Mouse (Mus musculus) intestine, embryonic 16.5 days (tissue): ENCODE results near the gene Gm9970. TPM values are rescaled to one million over a fixed set of nuclear protein-coding genes. Genes with fewer than 3 reads are reported as not detected.

Experiments used
- ATAC-seq: fragments of 200-750 bp; cut with Nextera tagmentation; 2 replicates; pipeline ENCODE4 v1.8.0; 2017; ENCODE audit warnings: moderate TSS enrichment, moderate library complexity
- H3K27ac ChIP-seq: fragments of 300-500 bp; sonication (generic); 2 replicates; pipeline ENCODE4 v1.5.1; 2014; ENCODE audit warnings: mild to moderate bottlenecking, low read length
- H3K27me3 ChIP-seq: fragments of 300-500 bp; sonication (generic); replicated peaks from 2 replicates; pipeline ENCODE4 v1.6.1; 2014; ENCODE audit warnings: low read length, control low read depth, mixed read lengths; ENCODE audit not compliant: control insufficient read depth, insufficient read depth
- H3K36me3 ChIP-seq: fragments of 300-500 bp; sonication (generic); 2 replicates; pipeline ENCODE4 v1.6.1; 2014; ENCODE audit warnings: low read length, control low read depth; ENCODE audit not compliant: control insufficient read depth, insufficient read depth
- H3K4me1 ChIP-seq: fragments of 300-500 bp; sonication (generic); 2 replicates; pipeline ENCODE4 v1.6.1; 2014; ENCODE audit warnings: low read length, control low read depth, mixed read lengths; ENCODE audit not compliant: control insufficient read depth, insufficient read depth
- H3K4me2 ChIP-seq: fragments of 300-500 bp; sonication (generic); 2 replicates; pipeline ENCODE4 v1.6.1; 2014; ENCODE audit warnings: low read depth, low read length, control low read depth
- H3K4me3 ChIP-seq: fragments of 300-500 bp; sonication (generic); 2 replicates; pipeline ENCODE4 v1.5.1; 2014; ENCODE audit warnings: mild to moderate bottlenecking, low read length
- H3K9ac ChIP-seq: fragments of 300-500 bp; sonication (generic); 2 replicates; pipeline ENCODE4 v1.6.1; 2014; ENCODE audit warnings: low read depth, low read length
- H3K9me3 ChIP-seq: fragments of 300-500 bp; sonication (generic); 2 replicates; pipeline ENCODE4 v1.6.1; 2016; ENCODE audit warnings: low read length, control low read depth; ENCODE audit not compliant: control insufficient read depth
- WGBS: fragments of 180-500 bp; shearing (Covaris S2); extraction: QIAGEN DNeasy Blood & Tissue Kit; methylation state at CpG from one replicate; pipeline ENCODE4 v1.1.7; 2014; 5-methylcytosine and 5-hydroxymethylcytosine counted together
- polyA plus RNA-seq: library from polyadenylated mRNA; unstranded; fragments of >200 nt; fragmentation: Nextera tagmentation; extraction: Ambion mirVana; gene quantifications from 2 replicates; pipeline ENCODE4 v1.2.1, GENCODE M21; 2015

Gm9970 gene
- 0.27 TPM in 1 of 2 replicates, not detected in the other for polyA plus RNA-seq

DNA sequence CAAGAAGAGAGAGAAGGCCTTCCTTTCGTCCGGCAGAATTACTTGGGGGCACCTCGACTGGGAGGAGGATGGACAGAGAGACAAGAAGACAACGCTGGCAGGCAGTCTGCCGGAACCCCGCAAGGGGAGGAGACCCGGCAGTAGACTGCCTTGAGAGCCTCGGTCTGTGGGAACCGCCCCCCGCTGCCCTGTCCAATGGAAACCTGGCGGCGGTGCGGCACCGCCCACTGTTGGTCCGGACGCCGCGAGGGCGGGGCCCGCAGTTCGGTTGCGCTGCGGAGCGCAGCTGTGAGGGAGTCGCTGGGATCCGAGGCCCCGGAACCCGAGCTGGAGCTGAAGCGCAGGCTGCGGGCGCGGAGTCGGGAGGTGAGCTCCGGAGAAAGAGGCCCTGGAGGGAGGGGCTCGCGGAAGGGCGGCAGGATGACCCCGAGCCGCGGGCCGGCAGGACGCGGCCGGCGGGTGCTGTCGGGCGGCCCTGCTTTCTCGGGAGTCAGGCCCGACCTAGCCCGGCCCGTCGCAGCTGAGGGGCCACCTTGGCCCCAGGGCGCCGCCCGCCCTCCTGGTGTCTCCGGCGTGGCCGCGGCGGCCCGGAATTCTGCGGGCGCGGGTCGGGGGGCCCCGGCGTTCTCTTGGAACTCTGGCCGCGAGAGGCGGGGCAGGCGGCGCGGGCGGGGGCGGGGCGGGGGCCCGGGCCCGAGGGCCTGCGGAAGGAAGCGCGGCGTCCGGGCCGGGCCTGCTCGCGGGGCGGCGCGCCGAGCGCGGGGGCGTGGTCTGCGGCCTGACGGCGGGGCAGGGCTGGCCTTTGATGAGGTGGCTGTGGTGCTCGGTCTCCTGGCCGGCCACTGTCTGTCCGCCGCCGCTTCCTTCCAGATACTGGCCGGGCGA lies at the start of gene Gm9970, which contains the start of gene Nrbp1:
TSS of gene Gm9970 (minus strand) at position 596 of the 885 bp plus-strand sequence.
TSS of gene Nrbp1 (plus strand) at position 228 of the 885 bp plus-strand sequence.
- ATAC-seq = peak; percentile 99
- WGBS = under 1% methylated on average over 90 of the region's 103 CpGs
- no peaks in the 10 kb centered on the region for H3K9me3 ChIP-seq

DNA sequence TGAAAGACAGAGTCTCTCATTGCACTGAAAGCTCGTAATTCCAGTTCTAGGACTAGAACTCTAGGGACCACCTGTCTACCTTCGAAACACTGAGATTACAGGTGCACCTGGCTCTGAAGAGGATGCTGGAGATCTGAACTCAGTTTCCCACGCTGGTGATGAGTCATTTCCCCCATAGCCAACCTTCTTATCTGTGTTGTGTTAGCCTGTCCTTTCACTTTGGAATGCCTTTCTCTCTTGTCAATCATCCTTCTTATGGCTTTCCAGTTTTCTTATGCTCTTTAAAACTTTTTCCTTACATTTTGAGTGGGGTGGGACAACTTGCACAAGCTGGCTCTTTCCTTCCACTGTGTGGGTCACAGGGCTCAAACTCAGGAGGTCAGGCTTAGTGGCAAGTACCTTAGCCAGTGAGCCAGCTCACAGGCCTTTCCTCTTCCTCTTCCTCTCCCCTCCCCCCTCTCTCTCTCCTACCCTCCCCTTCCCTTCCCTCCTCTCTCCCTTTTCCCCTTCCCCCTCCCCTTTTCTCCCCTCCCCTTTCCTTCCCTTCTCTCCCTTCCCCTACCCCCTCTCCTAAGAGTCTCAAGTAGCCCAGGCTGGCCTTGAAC lies 48.7 kb upstream of the Gm9970 start:
- H3K36me3 ChIP-seq = peaks cover 6% of the 10 kb centered on the region; the same call in 1 of the 2 replicates
- H3K4me1 ChIP-seq = peaks cover 15% of the 10 kb centered on the region
- no peak overlapping the region for H3K27ac ChIP-seq
- no peaks in the 10 kb centered on the region for H3K9me3 ChIP-seq
- peak overlapping the region; percentile 84; the same call in 1 of the 2 replicates for H3K4me2 ChIP-seq
- H3K9ac ChIP-seq = no peak overlapping the region
- H3K4me3 ChIP-seq = no peak overlapping the region; the same call in 1 of the 2 replicates
- H3K27me3 ChIP-seq = no peaks in the 10 kb centered on the region
- no peak for ATAC-seq
- WGBS = 73% methylated on average over 3 of the region's 3 CpGs

More for the DNA sequence above, at the start of gene Gm9970, which contains the start of gene Nrbp1:
- peak within 1 kb of the TSS; percentile 87 for H3K4me2 ChIP-seq
- H3K27me3 ChIP-seq = no peaks in the 10 kb centered on the region
- H3K36me3 ChIP-seq = 0 out of 2 replicates have a peak, but pooled peaks cover 5% of the 10 kb centered on the region
- H3K4me1 ChIP-seq = peaks cover 4% of the 10 kb centered on the region
- H3K4me3 ChIP-seq = peak within 1 kb of the TSS; percentile 97
- H3K9ac ChIP-seq = peak within 1 kb of the TSS; percentile 99
- H3K27ac ChIP-seq = peak within 1 kb of the TSS; percentile 99

DNA sequence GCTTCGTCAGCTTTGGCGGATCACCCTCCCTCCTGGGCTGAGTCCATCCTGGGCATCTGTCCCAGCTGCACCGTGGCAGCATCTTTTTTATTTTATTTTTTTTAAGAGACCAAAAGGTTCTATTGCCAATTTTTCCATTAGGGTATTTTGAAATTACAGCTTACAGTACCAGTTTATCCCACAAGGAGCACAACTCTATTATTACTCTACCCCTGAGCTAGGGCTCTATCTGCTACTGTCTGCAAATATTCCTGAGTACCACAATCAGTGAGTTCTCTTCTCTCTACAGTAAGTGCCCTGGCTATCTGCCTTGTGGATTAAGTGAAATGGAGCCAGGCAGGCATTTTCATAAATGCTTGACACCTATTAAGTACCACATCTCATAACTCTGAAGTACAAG lies 47.6 kb upstream of the Gm9970 start:
- Histone ChIP-seq H3K27ac (no peak overlapping the region), H3K4me1 (peaks cover 11% of the 10 kb centered on the region; the same call in 1 of the 2 replicates), H3K36me3 (peaks cover 6% of the 10 kb centered on the region; the same call in 1 of the 2 replicates), H3K4me3 (no peak overlapping the region), H3K4me2 (no peak overlapping the region), H3K27me3 (no peaks in the 10 kb centered on the region), H3K9me3 (no peaks in the 10 kb centered on the region), H3K9ac (no peak overlapping the region)
- WGBS = 86% methylated on average over 3 of the region's 3 CpGs
- no peak for ATAC-seq

DNA sequence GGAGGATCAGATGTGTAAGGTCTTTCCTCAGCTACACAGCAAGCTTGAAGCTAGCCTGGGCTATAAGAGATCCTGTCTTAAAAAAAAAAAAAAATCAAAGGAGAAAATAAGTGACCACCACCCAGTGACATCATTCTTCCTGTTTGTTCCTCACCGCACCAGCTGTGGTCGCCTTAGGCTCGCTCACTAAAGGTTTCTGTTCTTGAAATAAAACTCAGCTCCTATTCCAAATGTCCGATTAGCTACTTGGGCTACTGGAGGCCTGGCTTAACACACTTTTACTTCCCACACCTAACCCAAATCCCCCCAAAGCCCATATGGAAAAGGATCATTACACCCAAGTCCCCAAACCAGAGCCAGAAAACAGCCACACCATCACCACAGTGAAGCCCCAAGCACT lies 47.2 kb upstream of the Gm9970 start:
- H3K4me2 ChIP-seq = no peak overlapping the region
- WGBS = 78% methylated on average over 4 of the region's 4 CpGs
- H3K27ac ChIP-seq = no peak overlapping the region
- ATAC-seq = no peak
- no peak overlapping the region for H3K4me3 ChIP-seq
- H3K4me1 ChIP-seq = peaks cover 11% of the 10 kb centered on the region; the same call in 1 of the 2 replicates
- no peaks in the 10 kb centered on the region for H3K9me3 ChIP-seq
- no peaks in the 10 kb centered on the region for H3K27me3 ChIP-seq
- peaks cover 6% of the 10 kb centered on the region; the same call in 1 of the 2 replicates for H3K36me3 ChIP-seq
- H3K9ac ChIP-seq = no peak overlapping the region

DNA sequence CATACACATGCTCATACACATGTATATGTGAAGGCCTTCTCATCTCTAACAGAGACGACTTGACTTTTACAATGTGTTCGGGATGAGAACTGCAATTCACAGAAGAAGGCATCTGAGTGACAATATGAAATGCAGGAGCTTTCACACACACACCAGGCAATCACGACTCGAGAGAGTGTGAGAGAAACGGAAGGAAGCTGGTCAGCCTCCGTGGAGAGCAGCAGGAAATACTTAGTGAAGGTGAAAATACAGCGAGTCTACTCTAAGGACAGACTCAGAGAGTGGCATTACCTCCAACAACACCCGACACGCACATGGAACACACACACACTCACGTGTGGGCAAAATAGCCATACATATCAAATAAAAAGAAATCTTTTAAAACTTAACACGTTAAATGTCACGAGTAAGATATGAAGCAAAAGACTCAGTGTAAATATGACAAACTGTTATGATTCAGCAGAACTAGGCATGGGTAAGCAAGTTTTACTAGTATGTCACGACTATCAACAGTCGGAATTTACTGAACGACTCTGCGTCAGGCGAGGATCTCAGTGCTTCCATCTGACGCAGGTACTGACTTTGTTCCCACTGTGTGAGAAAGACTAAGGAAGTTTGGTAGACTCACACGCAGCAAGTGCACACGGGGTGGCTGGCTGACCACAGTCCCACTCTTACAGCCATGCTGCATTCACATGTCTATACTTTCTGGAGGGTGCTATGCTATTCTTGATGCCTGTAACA lies 38.4 kb upstream of the Gm9970 start:
- H3K4me2 ChIP-seq = no peak overlapping the region
- 85% methylated on average over 20 of the region's 20 CpGs for WGBS
- no peak for ATAC-seq
- H3K27ac ChIP-seq = no peak overlapping the region
- no peaks in the 10 kb centered on the region for H3K9me3 ChIP-seq
- 0 out of 2 replicates have a peak, but pooled peaks cover 5% of the 10 kb centered on the region for H3K36me3 ChIP-seq
- H3K4me3 ChIP-seq = no peak overlapping the region
- H3K27me3 ChIP-seq = no peaks in the 10 kb centered on the region
- H3K9ac ChIP-seq = no peak overlapping the region
- H3K4me1 ChIP-seq = no peaks in the 10 kb centered on the region

DNA sequence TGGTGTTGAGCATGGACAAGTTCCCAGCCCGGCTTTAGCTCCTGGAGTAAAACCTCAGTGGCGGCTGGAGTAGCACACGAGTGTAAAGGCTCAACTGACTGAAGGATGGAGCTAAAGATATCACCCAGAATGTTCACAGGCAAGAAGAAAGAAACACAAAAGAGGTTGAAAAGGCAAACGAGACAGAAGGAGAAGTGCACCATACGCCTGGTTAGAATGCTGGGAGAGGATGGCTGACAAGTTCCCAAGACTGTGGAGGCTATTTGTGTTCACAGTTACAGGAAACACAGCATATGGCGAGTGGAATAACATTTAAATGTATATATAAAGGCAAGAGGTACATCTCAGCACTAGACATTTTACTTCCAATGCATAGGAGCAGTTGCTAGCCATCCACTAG lies 32.0 kb upstream of the Gm9970 start:
- Histone ChIP-seq H3K4me2 (no peak overlapping the region), H3K27me3 (no peaks in the 10 kb centered on the region), H3K36me3 (peaks cover 6% of the 10 kb centered on the region; the same call in 1 of the 2 replicates), H3K27ac (no peak overlapping the region), H3K9ac (no peak overlapping the region), H3K9me3 (no peaks in the 10 kb centered on the region), H3K4me1 (no peaks in the 10 kb centered on the region), H3K4me3 (no peak overlapping the region)
- WGBS = 90% methylated on average over 6 of the region's 6 CpGs
- no peak for ATAC-seq

DNA sequence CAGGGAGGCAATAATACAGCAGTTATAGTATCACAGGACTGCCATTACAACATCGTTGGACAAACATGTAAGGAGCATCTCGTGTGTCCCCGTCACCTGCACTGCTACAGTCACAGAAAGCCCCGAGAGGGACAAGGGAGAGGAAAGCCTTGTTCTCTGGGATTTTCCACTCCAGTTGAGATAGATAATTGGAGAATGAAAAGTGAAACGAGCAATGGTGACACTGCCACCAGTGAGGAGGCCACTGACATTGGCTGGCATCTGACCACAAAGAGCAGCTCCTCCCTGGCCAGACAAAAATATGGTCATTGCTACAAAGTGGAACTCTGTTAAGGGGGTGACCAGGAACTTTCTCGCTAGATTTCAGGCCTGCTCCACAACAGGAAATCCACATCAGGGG lies 26.7 kb upstream of the Gm9970 start:
- H3K9ac ChIP-seq = no peak overlapping the region
- no peak for ATAC-seq
- H3K4me1 ChIP-seq = no peaks in the 10 kb centered on the region
- H3K4me3 ChIP-seq = no peak overlapping the region
- H3K4me2 ChIP-seq = no peak overlapping the region
- no peaks in the 10 kb centered on the region for H3K27me3 ChIP-seq
- H3K36me3 ChIP-seq = peaks cover 6% of the 10 kb centered on the region; the same call in 1 of the 2 replicates
- H3K9me3 ChIP-seq = no peaks in the 10 kb centered on the region
- H3K27ac ChIP-seq = no peak overlapping the region
- 78% methylated on average over 6 of the region's 6 CpGs for WGBS

DNA sequence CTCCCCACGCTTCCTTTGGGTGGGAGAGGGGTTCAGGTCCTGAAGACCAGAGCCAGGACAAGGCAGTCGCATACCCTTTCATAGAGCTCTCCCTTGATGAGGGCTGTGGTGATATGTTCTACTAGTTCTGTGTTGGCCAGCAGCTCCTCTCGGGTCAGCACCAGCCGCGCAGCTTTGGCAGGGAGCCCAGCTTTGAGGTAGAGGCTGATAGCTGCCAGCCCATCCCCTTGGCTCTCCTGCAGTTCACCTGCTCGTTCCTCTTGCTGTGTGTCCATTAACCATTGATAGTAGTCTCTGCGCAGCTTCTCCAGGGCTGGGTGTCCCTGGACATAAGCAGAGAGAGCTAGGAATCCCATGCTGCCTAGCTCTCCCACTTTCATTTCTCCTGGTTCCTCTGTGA lies 25.1 kb upstream of the Gm9970 start:
- H3K4me2 ChIP-seq = no peak overlapping the region
- 87% methylated on average over 7 of the region's 7 CpGs for WGBS
- no peak overlapping the region for H3K4me3 ChIP-seq
- no peaks in the 10 kb centered on the region for H3K9me3 ChIP-seq
- H3K36me3 ChIP-seq = peaks cover 6% of the 10 kb centered on the region; the same call in 1 of the 2 replicates
- H3K9ac ChIP-seq = no peak overlapping the region
- no peak overlapping the region for H3K27ac ChIP-seq
- H3K27me3 ChIP-seq = no peaks in the 10 kb centered on the region
- H3K4me1 ChIP-seq = no peaks in the 10 kb centered on the region
- ATAC-seq = no peak

DNA sequence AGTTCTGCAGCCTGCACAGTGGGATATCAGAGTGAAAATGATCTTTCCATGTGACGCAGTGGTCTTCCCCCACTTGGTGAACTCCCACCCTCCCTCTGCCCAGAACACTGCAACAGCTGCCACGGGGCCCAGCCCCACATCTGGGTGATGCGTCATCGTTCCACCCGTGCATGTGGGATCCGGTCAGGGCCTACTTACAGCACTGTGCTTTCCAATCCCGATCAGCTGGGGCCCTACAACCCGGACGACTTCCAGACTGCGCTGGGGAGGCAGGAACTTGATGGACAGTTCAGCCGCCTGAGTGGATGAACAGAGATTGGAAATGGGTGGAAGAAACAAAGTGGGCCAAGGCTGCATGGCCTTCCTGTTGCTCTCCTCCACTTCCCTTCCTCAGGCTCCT lies 16.6 kb upstream of the Gm9970 start:
- Histone ChIP-seq H3K27ac (no peak overlapping the region), H3K4me3 (no peak overlapping the region), H3K9ac (no peak overlapping the region), H3K4me1 (peaks cover 6% of the 10 kb centered on the region; the same call in 1 of the 2 replicates), H3K4me2 (no peak overlapping the region), H3K36me3 (no peaks in the 10 kb centered on the region), H3K9me3 (no peaks in the 10 kb centered on the region), H3K27me3 (no peaks in the 10 kb centered on the region)
- no peak for ATAC-seq
- 86% methylated on average over 11 of the region's 11 CpGs for WGBS
